In genomic region chr3:79514304-79514703, GRCm38 (mm10) we compare ENCODE assay signal across 26 mouse cellular contexts. TPM values are rescaled to one million over a fixed set of nuclear protein-coding genes. Genes with fewer than 3 reads are reported as not detected.
A peak's percentile ranks its signal among the peaks of the same experiment; 100 is the strongest.
DNase-seq lines count a peak whose midpoint lies in the region; ATAC-seq and TF ChIP-seq lines count a peak whose summit lies in the region.
"Had no signal": no experiment of that assay in that cellular context is flagged by ENCODE, and none has a peak within 500 bp of the region (broad histone marks: within the 10 kb centered on the region; RNA-seq: fewer than 3 reads in every experiment).

No protein-coding gene starts in this region.

- TF ChIP-seq CTCF in layer of hippocampus, adult 2 months (conservative IDR thresholded peaks at IDR 0.05): no peak

- peak; percentile 22; the same call in 1 of the 2 replicates for ATAC-seq in frontal cortex, adult (ENCODE audit: low TSS enrichment)
- ATAC-seq: activated CD4-positive, CD25-positive, alpha-beta regulatory T cell, adult 4 months; CD4-positive, CD25-positive, alpha-beta regulatory T cell, adult 4 months; forebrain, embryonic 14.5 days; forebrain, embryonic 16.5 days; Patski had no signal

- DNase-seq in frontal cortex, postnatal 14 days (ENCODE audit: low spot score in 2 of 2): no peak
- peak in 1 of 2 experiments; percentile 62 for DNase-seq in layer of hippocampus, adult 2 months (ENCODE audit: low spot score in 2 of 2)
- no peak for DNase-seq in layer of hippocampus, postnatal 10 days (ENCODE audit: low spot score in 2 of 2)
- DNase-seq in brain, adult 2 months (ENCODE audit: low read depth, low spot score): peak; percentile 47
- DNase-seq: adrenal gland, adult 8-10 months; adrenal gland, postnatal 14 days; adrenal gland, postnatal 36 days; B cell, adult 2 months; cerebellum, adult 11 months; cerebellum, adult 18-20 months; cerebellum, adult 8-10 months; cerebellum, adult 9-11 months; cerebellum, postnatal 14 days; cerebellum, postnatal 36 days; embryo, embryonic 11 days had no signal

- H3K4me3 ChIP-seq in layer of hippocampus, adult 2 months: no peak overlapping the region
- H3K4me3 ChIP-seq: embryonic facial prominence, embryonic 13.5 days; embryonic facial prominence, embryonic 15.5 days; erythroblast, embryonic 14.5 days; forebrain, embryonic 10.5 days; forebrain, embryonic 12.5 days had no signal

- H3K27ac ChIP-seq in layer of hippocampus, adult 2 months: peak overlapping the region; percentile 84
- H3K27ac ChIP-seq: embryonic facial prominence, embryonic 13.5 days; embryonic facial prominence, embryonic 15.5 days; forebrain, embryonic 10.5 days; forebrain, embryonic 12.5 days had no signal

RNA-seq across cellular contexts. Expression of gene Fnip2, which starts 53.3 kb away (rescaled TPM):
- 10 to 100 TPM; 22.2 to 26.9 TPM for total RNA-seq in layer of hippocampus, adult 2 months (2021)
- total RNA-seq in layer of hippocampus, postnatal 10 days (2021): 10 to 100 TPM; 18.1 to 19.0 TPM
